Mouse (Mus musculus) CH12.LX (cell line): ENCODE measurements at regions not wholly inside any gene's neighbourhood (a gene's known extent, or its start where the extent isn't known, plus 50 kb on each side); places are given as distances from the start of the nearest gene placed in this dataset.

Experiments used
- DNase-seq: peaks from one replicate; pipeline ENCODE4 v3.0.0-alpha.2; 2013; ENCODE audit errors: extremely low read depth
- H3K27ac ChIP-seq: 2 replicates; pipeline ENCODE4 v1.5.1; 2012; ENCODE audit warnings: low read depth, mild to moderate bottlenecking, control low read depth, moderate library complexity; ENCODE audit not compliant: insufficient read depth
- H3K27me3 ChIP-seq: replicated peaks from 2 replicates; pipeline ENCODE3; 2012; ENCODE audit warnings: inconsistent platforms
- H3K36me3 ChIP-seq, 2 experiments: replicated peaks in 1 of 2; 2 replicates each; pipeline versions ENCODE3 to v1.6.1; 2012; ENCODE audit warnings: inconsistent platforms in 1 of 2, low read length in 1 of 2, mild to moderate bottlenecking in 1 of 2, mixed read lengths in 1 of 2, moderate library complexity in 1 of 2; ENCODE audit not compliant: control insufficient read depth in 1 of 2, insufficient read depth in 1 of 2
- H3K4me1 ChIP-seq, 2 experiments: 2 replicates each; pipeline ENCODE4 v1.6.1; 2012; ENCODE audit warnings: inconsistent platforms in 1 of 2, moderate library complexity in 1 of 2; ENCODE audit not compliant: insufficient read depth in 2 of 2, control insufficient read depth in 1 of 2
- H3K4me2 ChIP-seq: 2 replicates; pipeline ENCODE4 v1.6.1; 2012; ENCODE audit warnings: low read depth, mild to moderate bottlenecking, control low read depth; ENCODE audit not compliant: poor library complexity, insufficient read depth, severe bottlenecking
- H3K4me3 ChIP-seq, 3 experiments: fragments of 150-350 bp in 1 of 3; sonication (generic) in 1 of 3; replicated peaks in 1 of 3; 2 replicates each; pipeline versions ENCODE3 to v1.5.1; 2011 to 2012; ENCODE audit warnings: low read depth in 2 of 3, low read length in 2 of 3, mild to moderate bottlenecking in 2 of 3, moderate library complexity in 2 of 3, control low read depth in 1 of 3, improper control_type of control experiment in 1 of 3, inconsistent platforms in 1 of 3, mixed read lengths in 1 of 3; ENCODE audit not compliant: poor library complexity in 1 of 3
- H3K79me2 ChIP-seq: replicated peaks from 2 replicates; pipeline ENCODE4 v1.6.1; 2012; ENCODE audit warnings: mild to moderate bottlenecking, moderate library complexity; ENCODE audit not compliant: control insufficient read depth, poor library complexity, insufficient read depth, severe bottlenecking; ENCODE audit errors: extremely low read depth
- H3K9ac ChIP-seq: 2 replicates; pipeline ENCODE4 v1.6.1; 2012; ENCODE audit warnings: low read depth, mild to moderate bottlenecking, control low read depth, moderate library complexity; ENCODE audit not compliant: insufficient read depth
- H3K9me3 ChIP-seq: replicated peaks from 2 replicates; pipeline ENCODE3; 2012; ENCODE audit warnings: low read length, inconsistent platforms, mixed read lengths
- BHLHE40 ChIP-seq: IDR thresholded peaks from 2 replicates; pipeline ENCODE4 v1.6.1; 2011; ENCODE audit warnings: mild to moderate bottlenecking, low read depth, low read length, improper control_type of control experiment
- CHD1 ChIP-seq: IDR thresholded peaks from 2 replicates; pipeline ENCODE4 v1.6.1; 2012; ENCODE audit warnings: low read depth, low read length, improper control_type of control experiment, inconsistent platforms
- CHD2 ChIP-seq: IDR thresholded peaks from 2 replicates; pipeline ENCODE4 v1.6.1; 2011; ENCODE audit warnings: low read length, improper control_type of control experiment
- CTCF ChIP-seq, 2 experiments: IDR thresholded peaks in 1 of 2; conservative IDR thresholded peaks in 1 of 2; 2 replicates each; pipeline ENCODE4 v1.5.1; 2011 to 2012; ENCODE audit warnings: low read depth in 2 of 2, low read length in 2 of 2, improper control_type of control experiment in 1 of 2, inconsistent platforms in 1 of 2, mild to moderate bottlenecking in 1 of 2, moderate library complexity in 1 of 2
- ELF1 ChIP-seq: IDR thresholded peaks from 2 replicates; pipeline ENCODE4 v1.6.1; 2014; ENCODE audit warnings: low read depth, mild to moderate bottlenecking, inconsistent platforms, low read length, improper control_type of control experiment
- EP300 ChIP-seq: IDR thresholded peaks from 2 replicates; pipeline ENCODE4 v1.6.1; 2011; ENCODE audit warnings: low read length, improper control_type of control experiment
- ETS1 ChIP-seq: conservative IDR thresholded peaks from 2 replicates; pipeline ENCODE4 v1.6.1; 2012; ENCODE audit warnings: low read depth, mild to moderate bottlenecking, inconsistent platforms, low read length, improper control_type of control experiment, moderate library complexity
- GABPA ChIP-seq: IDR thresholded peaks from 2 replicates; pipeline ENCODE4 v1.6.1; 2012; ENCODE audit warnings: low read depth, low read length, improper control_type of control experiment, inconsistent platforms; ENCODE audit not compliant: insufficient replicate concordance
- JUN ChIP-seq: IDR thresholded peaks from 2 replicates; pipeline ENCODE4 v1.6.1; 2011; ENCODE audit warnings: low read depth, mild to moderate bottlenecking, low read length, improper control_type of control experiment, moderate library complexity; ENCODE audit not compliant: insufficient read depth
- JUND ChIP-seq: conservative IDR thresholded peaks from 2 replicates; pipeline ENCODE4 v1.6.1; 2011; ENCODE audit warnings: low read depth, low read length, improper control_type of control experiment
- KAT2A ChIP-seq: IDR thresholded peaks from 2 replicates; pipeline ENCODE4 v1.6.1; 2012; ENCODE audit warnings: low read length, improper control_type of control experiment, inconsistent platforms; ENCODE audit not compliant: insufficient replicate concordance
- MAFK ChIP-seq: IDR thresholded peaks from 2 replicates; pipeline ENCODE4 v1.6.1; 2011; ENCODE audit warnings: low read length, improper control_type of control experiment; ENCODE audit not compliant: insufficient replicate concordance
- MAZ ChIP-seq: IDR thresholded peaks from 2 replicates; pipeline ENCODE4 v1.6.1; 2012; ENCODE audit warnings: low read depth, mild to moderate bottlenecking, inconsistent platforms, low read length, improper control_type of control experiment, moderate library complexity
- MEF2A ChIP-seq: IDR thresholded peaks from 2 replicates; pipeline ENCODE4 v1.6.1; 2014; ENCODE audit warnings: low read depth, mild to moderate bottlenecking, inconsistent platforms, low read length, improper control_type of control experiment, borderline replicate concordance
- NELFE ChIP-seq: IDR thresholded peaks from 2 replicates; pipeline ENCODE4 v1.6.1; 2011; ENCODE audit warnings: low read depth, low read length, improper control_type of control experiment
- NRF1 ChIP-seq: IDR thresholded peaks from 2 replicates; pipeline ENCODE4 v1.6.1; 2014; ENCODE audit warnings: low read depth, mild to moderate bottlenecking, inconsistent platforms, low read length, improper control_type of control experiment, moderate library complexity
- PAX5 ChIP-seq: IDR thresholded peaks from 2 replicates; pipeline ENCODE4 v1.6.1; 2012; ENCODE audit warnings: low read length, inconsistent platforms, mixed read lengths
- POLR2A ChIP-seq: IDR thresholded peaks from 2 replicates; pipeline ENCODE4 v1.6.1; 2011; ENCODE audit warnings: low read depth, mild to moderate bottlenecking, improper control_type of control experiment, low read length
- POLR2AphosphoS2 ChIP-seq: IDR thresholded peaks from 2 replicates; pipeline ENCODE4 v1.6.1; 2011; ENCODE audit warnings: low read depth, low read length, improper control_type of control experiment
- RAD21 ChIP-seq: IDR thresholded peaks from 2 replicates; pipeline ENCODE4 v1.6.1; 2011; ENCODE audit warnings: low read depth, mild to moderate bottlenecking, low read length, improper control_type of control experiment, moderate library complexity
- SIN3A ChIP-seq: IDR thresholded peaks from 2 replicates; pipeline ENCODE4 v1.6.1; 2012; ENCODE audit warnings: low read length, improper control_type of control experiment, inconsistent platforms
- TCF12 ChIP-seq: IDR thresholded peaks from 2 replicates; pipeline ENCODE4 v1.6.1; 2014; ENCODE audit warnings: low read depth, mild to moderate bottlenecking, inconsistent platforms, low read length, improper control_type of control experiment
- UBTF ChIP-seq: IDR thresholded peaks from 2 replicates; pipeline ENCODE4 v1.6.1; 2012; ENCODE audit warnings: low read depth, mild to moderate bottlenecking, inconsistent platforms, low read length, improper control_type of control experiment, moderate library complexity
- USF1 ChIP-seq: IDR thresholded peaks from 2 replicates; pipeline ENCODE4 v1.6.1; 2014; ENCODE audit warnings: low read depth, mild to moderate bottlenecking, inconsistent platforms, low read length, improper control_type of control experiment
- USF2 ChIP-seq: conservative IDR thresholded peaks from 2 replicates; pipeline ENCODE4 v1.6.1; 2011; ENCODE audit warnings: low read depth, low read length, improper control_type of control experiment
- ZC3H11A ChIP-seq: IDR thresholded peaks from 2 replicates; pipeline ENCODE4 v1.6.1; 2012; ENCODE audit warnings: low read depth, mild to moderate bottlenecking, inconsistent platforms, low read length, improper control_type of control experiment
- ZKSCAN1 ChIP-seq: IDR thresholded peaks from 2 replicates; pipeline ENCODE4 v1.6.1; 2012; ENCODE audit warnings: low read depth, inconsistent platforms, low read length, improper control_type of control experiment, borderline replicate concordance
- dilution Hi-C: fragments of 300-500 bp; cut with MboI; formaldehyde crosslinking; loops from 2 replicates; pipeline ENCODE4 v1.14.3; 2020; ENCODE audit warnings: low sequenced_read_pairs; ENCODE audit not compliant: extremely low pct_unique_long_range_greater_than_20kb, extremely low pct_ligation_motif_present
- in situ Hi-C: fragments of 300-500 bp; cut with MboI; formaldehyde crosslinking; loops from 3 replicates; pipeline ENCODE4 v1.14.3; 2019; ENCODE audit warnings: low sequenced_read_pairs, low pct_ligation_motif_present, low pct_unique_long_range_greater_than_20kb, mixed read lengths

- H3K4me2 ChIP-seq: no peak overlapping the region
- in situ Hi-C loops: no loop called here
- no peak overlapping the region for H3K9ac ChIP-seq
- no peaks in the 10 kb centered on the region for H3K79me2 ChIP-seq
- H3K9me3 ChIP-seq: no peaks in the 10 kb centered on the region
- no peaks in the 10 kb centered on the region for H3K27me3 ChIP-seq
- DNase-seq: no peak
- no peaks in the 10 kb centered on the region for H3K36me3 ChIP-seq
- no peak overlapping the region for H3K27ac ChIP-seq
- no peak for TF ChIP-seq USF2
- TF ChIP-seq RAD21: no peak
- TF ChIP-seq UBTF: no peak
- TF ChIP-seq MAZ: no peak
- TF ChIP-seq MEF2A: no peak
- no peak for TF ChIP-seq NRF1
- no peak for TF ChIP-seq TCF12
- TF ChIP-seq EP300: no peak
- TF ChIP-seq CHD1: no peak
- TF ChIP-seq NELFE: no peak
- TF ChIP-seq GABPA: no peak
- no peak for TF ChIP-seq ZKSCAN1
- no peak for TF ChIP-seq KAT2A
- TF ChIP-seq ETS1: no peak
- TF ChIP-seq PAX5: no peak
- TF ChIP-seq JUND: no peak
- no peak for TF ChIP-seq CHD2
- TF ChIP-seq ZC3H11A: no peak
- H3K4me1 ChIP-seq: no peaks in the 10 kb centered on the region; a peak in 1 of 4 replicates
- no peak overlapping the region for H3K4me3 ChIP-seq
- dilution Hi-C loops: no loop called here
These were observed 213.8 kb upstream of the Atp2b1 start for GRCm38 (mm10) chr10:98700407-98700806.

GRCm38 (mm10) chr10:98701285-98701684, 212.9 kb upstream of the Atp2b1 start:
- H3K9ac ChIP-seq: no peak overlapping the region
- no peak for DNase-seq
- H3K9me3 ChIP-seq: no peaks in the 10 kb centered on the region
- H3K4me1 ChIP-seq: no peaks in the 10 kb centered on the region; a peak in 1 of 4 replicates
- dilution Hi-C loops: no loop called here
- TF ChIP-seq CTCF (conservative IDR thresholded peaks at IDR 0.05 in 1 of 2, IDR thresholded peaks at IDR 0.05 in 1 of 2; ENCODE audit: low read depth in 2 of 2, low read length in 2 of 2) (no peak), BHLHE40 (no peak), JUN (no peak), KAT2A (no peak), MAFK (no peak), ZKSCAN1 (no peak), SIN3A (no peak), POLR2AphosphoS2 (no peak), ETS1 (no peak), JUND (no peak), ELF1 (no peak), USF1 (no peak), ZC3H11A (no peak), NELFE (no peak), RAD21 (no peak), TCF12 (no peak), EP300 (no peak), POLR2A (no peak)
- no peak overlapping the region for H3K27ac ChIP-seq
- no peaks in the 10 kb centered on the region for H3K36me3 ChIP-seq
- in situ Hi-C loops: no loop called here
- H3K4me3 ChIP-seq: no peak overlapping the region
- no peaks in the 10 kb centered on the region for H3K27me3 ChIP-seq
- H3K79me2 ChIP-seq: no peaks in the 10 kb centered on the region
- no peak overlapping the region for H3K4me2 ChIP-seq
